Mouse (Mus musculus): ENCODE data around the gene Prkn.
"Not testable (repeated sequence)": the region's sequence is repeated elsewhere in the genome, so short reads cannot be mapped to it uniquely, and the experiment has no call there.

Gene Prkn

GRCm38 (mm10) chr17:11124048-11124447, 283.9 kb downstream of the Prkn start:
- in situ Hi-C loops (cut with MboI, MseI): no loop called here

- in situ Hi-C loops (cut with MboI, MseI): no loop called here
Observed at GRCm38 (mm10) chr17:11127217-11127616, 287.0 kb downstream of the Prkn start.

GRCm38 (mm10) chr17:11130919-11131318, 290.7 kb downstream of the Prkn start:
- in situ Hi-C loops (cut with MboI, MseI): no loop called here

GRCm38 (mm10) chr17:11142321-11142720, 302.1 kb downstream of the Prkn start:
- in situ Hi-C loops (cut with MboI, MseI): no loop called here

DNA sequence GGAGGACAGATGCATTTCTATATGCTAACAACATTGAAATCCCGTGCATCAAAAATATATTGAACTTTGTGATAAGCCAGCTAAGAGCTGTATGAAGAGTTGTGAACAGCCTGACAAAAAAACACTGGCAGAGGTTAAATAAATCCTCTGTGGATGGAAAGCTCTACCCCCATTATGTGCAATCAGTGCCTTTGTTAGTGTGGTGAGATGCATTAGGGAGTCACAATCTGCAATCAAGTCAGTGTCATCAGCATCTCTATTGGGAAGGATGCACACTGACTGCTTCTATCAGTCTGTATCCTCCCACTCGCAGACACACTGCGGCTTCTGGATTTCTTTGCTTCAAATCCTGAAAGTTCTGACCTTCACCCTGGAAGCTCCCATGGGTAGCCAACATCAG, 315.9 kb downstream of the Prkn start:
- in situ Hi-C loops (cut with MboI, MseI): no loop called here

- in situ Hi-C loops (cut with MboI, MseI): no loop called here
Observed at GRCm38 (mm10) chr17:11157536-11157935, 317.4 kb downstream of the Prkn start.

- in situ Hi-C loops (cut with MboI, MseI): no loop called here
Observed at GRCm38 (mm10) chr17:11161436-11161835, 321.3 kb downstream of the Prkn start.

DNA sequence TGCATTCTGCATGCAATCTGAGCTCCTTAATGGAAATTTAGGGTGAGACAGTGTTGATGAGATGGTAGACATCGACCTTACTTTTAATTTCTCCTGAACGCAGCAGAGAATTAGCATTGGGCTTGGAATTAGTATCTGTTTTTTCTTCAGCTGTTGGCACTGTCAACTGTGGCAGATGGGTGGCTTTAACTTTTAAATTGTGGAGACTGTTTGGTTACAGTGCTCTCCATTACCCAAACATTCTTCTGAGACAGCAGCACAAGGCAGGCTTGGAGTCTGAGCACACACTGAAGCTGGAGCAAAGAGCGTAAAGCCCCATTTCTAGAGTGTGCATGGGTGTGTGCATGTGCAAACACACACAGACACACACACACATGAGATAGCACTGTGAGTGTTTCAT, 322.6 kb downstream of the Prkn start:
- in situ Hi-C loops (cut with MboI, MseI): no loop called here

- in situ Hi-C loops (cut with MboI, MseI): no loop called here
Observed at GRCm38 (mm10) chr17:11187356-11187755, 347.2 kb downstream of the Prkn start.

GRCm38 (mm10) chr17:11188494-11188893, 348.3 kb downstream of the Prkn start:
- in situ Hi-C loops (cut with MboI, MseI): no loop called here

DNA sequence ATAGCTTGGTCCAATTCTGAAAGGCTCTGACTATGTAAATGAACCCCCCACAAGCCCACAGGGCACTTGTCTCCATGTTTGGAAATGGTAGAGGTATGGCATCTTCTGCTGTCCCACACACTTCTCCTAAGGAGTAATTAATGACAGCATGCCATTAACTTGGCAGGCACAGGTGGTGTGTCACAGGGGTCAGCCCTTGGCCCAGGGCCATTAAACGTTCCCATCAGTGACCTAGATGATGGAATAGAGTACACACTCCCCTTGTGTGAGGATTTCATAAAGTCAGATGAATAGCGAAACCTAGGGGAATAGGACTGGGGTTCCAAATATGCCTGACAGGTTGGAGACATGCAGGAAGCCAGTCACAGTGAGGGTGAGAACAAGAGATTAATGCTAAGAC, 350.1 kb downstream of the Prkn start:
- in situ Hi-C loops (cut with MboI, MseI): no loop called here

DNA sequence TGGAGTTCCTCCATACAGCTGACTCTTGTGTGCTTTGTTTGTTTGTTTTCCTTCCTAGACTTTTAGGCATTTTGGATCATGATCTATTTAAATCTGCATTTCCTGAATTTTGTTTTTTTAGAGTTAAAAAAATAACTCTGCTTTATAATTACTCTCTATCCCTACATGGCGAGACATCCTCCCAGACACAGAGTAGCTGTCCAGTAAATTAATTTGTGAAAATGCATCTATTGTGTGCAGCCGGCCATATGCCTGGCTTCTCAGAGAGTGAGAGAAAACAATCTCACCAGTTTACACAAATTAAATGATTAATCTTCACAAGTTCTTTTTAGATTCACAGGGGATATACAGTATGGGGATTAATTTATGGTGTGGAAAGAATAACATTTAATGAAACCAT, 357.9 kb downstream of the Prkn start:
- in situ Hi-C loops (cut with MboI, MseI): no loop called here

GRCm38 (mm10) chr17:11209063-11209462, 368.9 kb downstream of the Prkn start:
- in situ Hi-C loops (cut with MboI, MseI): not testable (repeated sequence)

DNA sequence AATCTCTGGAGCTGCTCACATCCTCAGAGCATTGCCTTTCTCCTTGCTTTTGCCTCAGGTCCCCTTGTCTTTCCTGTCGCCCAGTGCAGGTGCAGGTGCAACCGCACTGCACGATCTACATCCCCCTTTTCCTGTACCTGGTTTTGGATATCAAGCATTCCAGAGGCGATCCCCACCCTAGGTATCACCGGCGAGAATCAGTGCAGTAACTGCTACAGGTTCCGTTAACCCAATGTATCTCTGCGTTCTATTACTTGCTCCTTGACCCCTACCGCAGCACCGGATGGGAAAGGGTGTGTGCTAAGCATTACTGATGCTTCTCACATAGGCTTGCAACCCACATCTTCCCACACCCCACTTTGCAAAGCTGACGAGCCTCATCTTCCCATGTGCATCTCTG, 370.8 kb downstream of the Prkn start:
- in situ Hi-C loops (cut with MboI, MseI): no loop called here

DNA sequence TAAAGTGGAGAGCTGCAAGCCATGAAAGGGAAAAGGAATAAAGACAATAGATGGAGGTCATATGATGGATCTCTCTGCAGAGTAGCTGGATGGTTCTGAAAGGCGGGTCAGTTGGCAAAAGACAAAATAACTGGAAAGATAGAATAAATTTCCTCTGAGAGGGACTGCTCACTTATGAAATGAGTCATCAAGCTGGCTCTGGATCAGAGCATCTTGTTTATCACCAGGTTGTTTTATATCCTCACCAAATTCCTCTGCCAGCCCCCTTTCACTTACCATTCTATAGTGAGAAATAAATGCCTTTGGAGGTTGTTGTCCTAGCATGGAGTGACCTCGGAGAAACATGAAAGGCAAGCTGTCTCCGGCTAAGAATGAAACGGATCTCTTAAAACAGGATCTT, 371.4 kb downstream of the Prkn start:
- in situ Hi-C loops (cut with MboI, MseI): no loop called here

DNA sequence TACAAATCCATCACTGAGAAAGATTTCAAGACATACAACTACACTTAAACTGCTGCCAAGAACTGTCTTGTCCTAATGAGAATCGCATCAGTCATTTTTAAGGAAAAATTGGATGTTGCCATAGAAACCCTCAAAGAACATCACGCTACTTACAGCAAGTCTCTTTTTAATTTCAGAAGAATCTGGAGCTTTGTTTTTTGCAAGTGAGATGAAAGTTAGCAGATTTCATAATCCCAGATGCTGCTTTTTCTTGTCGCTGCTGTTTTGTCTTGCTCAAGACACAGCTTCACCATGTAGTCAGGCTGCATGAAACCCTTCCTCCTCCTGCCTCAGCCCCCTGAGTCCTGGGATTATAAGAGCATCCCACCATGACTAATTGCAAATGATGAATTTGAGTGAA, 373.5 kb downstream of the Prkn start:
- in situ Hi-C loops (cut with MboI, MseI): no loop called here

GRCm38 (mm10) chr17:11229011-11229410, 388.8 kb downstream of the Prkn start:
- in situ Hi-C loops (cut with MboI, MseI): no loop called here

DNA sequence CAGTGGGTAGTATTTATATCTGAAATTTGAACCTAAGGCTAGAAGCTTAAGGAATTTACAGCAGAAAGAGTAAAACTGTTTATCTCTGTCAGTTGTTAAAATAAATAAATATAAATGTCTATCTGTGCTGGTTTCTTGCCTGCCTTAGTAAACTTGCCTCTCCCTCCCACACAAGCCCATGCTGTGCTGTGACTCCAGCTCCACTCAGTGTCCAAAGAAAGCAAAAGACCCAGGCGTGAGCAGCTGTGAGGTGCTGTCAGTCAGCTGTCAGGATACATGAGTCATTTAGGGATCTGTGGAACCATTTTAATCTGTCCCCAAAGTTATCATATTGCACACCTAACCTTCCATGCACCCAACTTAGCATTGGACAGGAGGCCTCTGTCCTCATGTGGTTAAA, 389.2 kb downstream of the Prkn start:
- in situ Hi-C loops (cut with MboI, MseI): no loop called here

GRCm38 (mm10) chr17:11230604-11231395, 390.6 kb downstream of the Prkn start:
- in situ Hi-C loops (cut with MboI, MseI): no loop called here

DNA sequence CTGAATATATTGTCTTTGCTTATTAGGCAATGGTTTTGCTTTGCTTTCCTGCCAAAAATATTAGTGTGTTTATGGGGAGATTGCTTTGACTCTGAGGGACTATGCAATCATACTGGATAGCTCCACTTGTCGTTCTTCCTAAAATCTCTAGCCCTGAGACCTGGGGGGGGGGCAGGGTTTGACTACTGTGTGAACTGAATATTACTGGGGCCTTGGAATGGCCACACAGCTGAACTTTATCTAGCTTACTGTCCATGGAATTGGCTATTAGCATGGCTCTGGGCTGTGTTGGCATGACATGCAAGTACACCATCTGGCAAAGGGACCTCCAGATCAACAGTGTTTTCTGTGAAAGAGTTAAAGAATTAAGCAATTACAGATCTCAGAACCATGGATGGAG, 395.1 kb downstream of the Prkn start:
- in situ Hi-C loops (cut with MboI, MseI): no loop called here

- in situ Hi-C loops (cut with MboI, MseI): no loop called here
Observed at GRCm38 (mm10) chr17:11245040-11245439, 404.9 kb downstream of the Prkn start.

DNA sequence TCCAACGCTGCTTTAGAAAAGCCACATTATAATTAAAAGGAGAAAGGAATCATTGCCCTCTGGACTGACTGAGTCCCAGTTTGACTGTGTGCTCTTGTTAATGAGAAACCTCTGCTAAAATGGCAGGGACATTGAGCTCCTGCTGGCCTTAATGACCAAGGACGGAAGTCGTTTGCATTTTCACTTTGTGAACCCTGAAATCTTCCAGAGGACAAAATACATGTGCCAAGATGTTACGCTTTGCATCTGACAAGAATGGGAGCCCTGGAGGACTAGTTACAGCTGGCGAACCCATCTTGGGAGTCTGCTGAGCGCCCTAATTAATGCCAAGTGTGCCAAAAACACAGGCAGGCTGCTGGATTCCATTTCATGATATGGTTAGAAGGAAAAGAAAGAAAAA, 409.0 kb downstream of the Prkn start:
- in situ Hi-C loops (cut with MboI, MseI): no loop called here

DNA sequence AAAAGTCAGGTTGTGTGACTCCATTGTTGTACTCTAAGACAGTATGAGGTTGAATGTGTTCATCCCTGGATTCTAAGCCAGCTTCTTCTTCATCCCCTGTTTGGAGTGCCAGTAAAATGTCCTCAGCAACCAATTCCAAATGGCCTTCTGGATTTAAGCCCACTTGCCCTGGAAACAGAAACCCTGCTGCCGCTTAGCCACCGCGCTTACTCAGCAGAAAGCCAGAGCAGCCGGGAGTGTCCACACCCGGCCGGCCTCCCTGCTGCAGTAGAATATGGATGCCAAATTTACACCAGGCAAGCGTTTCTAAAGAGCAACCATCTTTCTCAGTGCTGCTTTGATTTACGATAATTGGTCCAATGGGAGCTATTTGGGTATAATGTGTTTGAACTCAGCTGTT, 420.5 kb downstream of the Prkn start:
- in situ Hi-C loops (cut with MboI, MseI): no loop called here

- in situ Hi-C loops (cut with MboI, MseI): no loop called here
Observed at GRCm38 (mm10) chr17:11261679-11262078, 421.5 kb downstream of the Prkn start.
